Comparison of ENCODE assay signal across 23 mouse cellular contexts in genomic region chr7:132067951-132068350, GRCm38 (mm10).
DNase-seq lines count a peak whose midpoint lies in the region; ATAC-seq and TF ChIP-seq lines count a peak whose summit lies in the region.
"Had no signal": no experiment of that assay in that cellular context is flagged by ENCODE, and none has a peak within 500 bp of the region (broad histone marks: within the 10 kb centered on the region; RNA-seq: fewer than 3 reads in every experiment).

No protein-coding gene starts in this region.

- peak overlapping the region; percentile 64 for H3K27ac ChIP-seq in left cerebral cortex, adult 2 months
- H3K27ac ChIP-seq: embryonic facial prominence, embryonic 15.5 days; forebrain, embryonic 10.5 days; hindbrain, embryonic 12.5 days; limb, embryonic 15.5 days; liver, embryonic 15.5 days; midbrain, embryonic 13.5 days; neural tube, embryonic 13.5 days; stomach, postnatal 0 days had no signal

- no peak; the same call in 1 of the 2 replicates for TF ChIP-seq CTCF in left cerebral cortex, adult 2 months (IDR thresholded peaks at IDR 0.05)

- peak; percentile 19 to 34 for DNase-seq in layer of hippocampus, adult 8-10 months (ENCODE audit: low spot score in 2 of 2)
- no peak for DNase-seq in layer of hippocampus, postnatal 14 days (ENCODE audit: low spot score in 2 of 2)
- peak; percentile 83 to 84 for DNase-seq in frontal cortex, adult 2 months (ENCODE audit: extremely low spot score in 1 of 2, low spot score in 1 of 2)
- peak; percentile 29 to 57 for DNase-seq in left cerebral cortex, adult 2 months (ENCODE audit: extremely low spot score in 1 of 2, low spot score in 2 of 2)
- peak; percentile 76 to 87 for DNase-seq in right cerebral cortex, postnatal 36 days (ENCODE audit: low spot score in 2 of 2)
- no peak for DNase-seq in cerebellum, adult 18-20 months
- DNase-seq: cerebellum, postnatal 14 days; embryo, embryonic 11 days; forebrain, postnatal 0 days; gastrocnemius, postnatal 10 days; kidney, adult 2 months; kidney, postnatal 10 days; layer of hippocampus, postnatal 36 days had no signal

- intact Hi-C loops in left cerebral cortex, adult 2 months (cut with DNase I) = loop anchor here (1.0 to 5.0 kb wide), 4 partner anchors 101 to 169 kb away; partner anchors contain the start of gene Gpr26

- H3K4me3 ChIP-seq in left cerebral cortex, adult 2 months = no peak overlapping the region
- H3K4me3 ChIP-seq: embryonic facial prominence, embryonic 15.5 days; forebrain, embryonic 10.5 days; hindbrain, embryonic 12.5 days; limb, embryonic 15.5 days; liver, embryonic 15.5 days; midbrain, embryonic 13.5 days; neural tube, embryonic 13.5 days had no signal

- no peak for ATAC-seq in erythroid progenitor cell, adult 5-6 weeks (replicated peaks; ENCODE audit: low FRiP score, poor library complexity, severe bottlenecking)
- ATAC-seq: forebrain, postnatal 0 days; inflammation-experienced regulatory T-cells, adult 6 months; midbrain, embryonic 13.5 days had no signal

Comparison
In these comparisons a context has a peak if more than half of its experiments do, and no peak if none do; other contexts are left out.
1. DNase-seq: peak in layer of hippocampus, adult 8-10 months (2 of 2), frontal cortex, adult 2 months (2 of 2), left cerebral cortex, adult 2 months (2 of 2) and right cerebral cortex, postnatal 36 days (2 of 2); none in layer of hippocampus, postnatal 14 days (0 of 2) and cerebellum, adult 18-20 months (0 of 2).